8 mouse cellular contexts compared by ENCODE assay signal in genomic region chrX:155216271-155216670, GRCm38 (mm10). TPM values are rescaled to one million over a fixed set of nuclear protein-coding genes. Genes with fewer than 3 reads are reported as not detected.
DNase-seq lines count a peak whose midpoint lies in the region; ATAC-seq and TF ChIP-seq lines count a peak whose summit lies in the region.

Sat1 (minus strand) TSS chrX:155216449.

- peak; percentile 87 for TF ChIP-seq POLR2A in CH12.LX (IDR thresholded peaks at IDR 0.05; ENCODE audit: low read depth, low read length)
- TF ChIP-seq POLR2A in testis, adult 2 months (IDR thresholded peaks at IDR 0.05; ENCODE audit: control insufficient read depth, low read depth, low read length) = no peak

- WGBS in forebrain, embryonic 12.5 days = 28% methylated on average over 24 of the region's 26 CpGs
- 9% methylated on average over 23 of the region's 26 CpGs for WGBS in heart, postnatal 0 days
- WGBS in liver, embryonic 16.5 days (ENCODE audit: insufficient replicate concordance) = 17% methylated on average over 26 of the region's 26 CpGs
- 24% methylated on average over 26 of the region's 26 CpGs for WGBS in neural tube, embryonic 13.5 days

- peaks cover 10% of the 10 kb centered on the region for H3K79me2 ChIP-seq in CH12.LX (replicated peaks; ENCODE audit: control insufficient read depth, extremely low read depth, insufficient read depth, poor library complexity, severe bottlenecking)

- dilution Hi-C loops in CH12.LX (cut with MboI; ENCODE audit: extremely low pct_ligation_motif_present, extremely low pct_unique_long_range_greater_than_20kb, low sequenced_read_pairs) = no loop called here

- DNase-seq in CH12.LX (ENCODE audit: extremely low read depth) = peak; percentile 87
- peak; percentile 74 for DNase-seq in c-Kit-positive CD71-positive TER-119-negative erythroid progenitor cells, embryonic 14.5 days (ENCODE audit: low read depth)
- DNase-seq in heart, postnatal 0 days (ENCODE audit: low spot score) = peak; percentile 88
- peak; percentile 90 to 94 for DNase-seq in kidney, postnatal 4 days

- peak; percentile 64 for TF ChIP-seq RAD21 in CH12.LX (IDR thresholded peaks at IDR 0.05; ENCODE audit: low read depth, low read length)

- in situ Hi-C loops in CH12.LX (cut with MboI; ENCODE audit: low pct_ligation_motif_present, low pct_unique_long_range_greater_than_20kb, low sequenced_read_pairs) = no loop called here

- H3K9me3 ChIP-seq in CH12.LX (replicated peaks; ENCODE audit: low read length) = no peaks in the 10 kb centered on the region
- no peaks in the 10 kb centered on the region for H3K9me3 ChIP-seq in forebrain, embryonic 12.5 days
- no peaks in the 10 kb centered on the region for H3K9me3 ChIP-seq in heart, postnatal 0 days (replicated peaks; ENCODE audit: control insufficient read depth, low read length)
- no peaks in the 10 kb centered on the region for H3K9me3 ChIP-seq in liver, embryonic 16.5 days (replicated peaks; ENCODE audit: control insufficient read depth, low read length)
- no peaks in the 10 kb centered on the region for H3K9me3 ChIP-seq in neural tube, embryonic 13.5 days

- peak within 1 kb of the TSS; percentile 80 for H3K9ac ChIP-seq in CH12.LX (ENCODE audit: insufficient read depth, low read depth)
- peak within 1 kb of the TSS; percentile 47 for H3K9ac ChIP-seq in forebrain, embryonic 12.5 days
- H3K9ac ChIP-seq in heart, postnatal 0 days (replicated peaks; ENCODE audit: low read depth, low read length) = peak within 1 kb of the TSS; percentile 53
- peak within 1 kb of the TSS; percentile 68 for H3K9ac ChIP-seq in liver, embryonic 16.5 days (ENCODE audit: low read depth, low read length)
- H3K9ac ChIP-seq in neural tube, embryonic 13.5 days = peak within 1 kb of the TSS; percentile 74

- peak; percentile 98 for ATAC-seq in forebrain, embryonic 12.5 days (ENCODE audit: low FRiP score)
- peak; percentile 99 for ATAC-seq in heart, postnatal 0 days (ENCODE audit: insufficient read depth, low read depth)
- ATAC-seq in liver, embryonic 16.5 days (ENCODE audit: low read depth) = peak; percentile 99
- ATAC-seq in neural tube, embryonic 13.5 days (ENCODE audit: low read depth) = peak; percentile 100

- H3K4me1 ChIP-seq in CH12.LX (ENCODE audit: control insufficient read depth in 1 of 2, insufficient read depth in 2 of 2) = no peaks in the 10 kb centered on the region; a peak in 1 of 4 replicates
- H3K4me1 ChIP-seq in forebrain, embryonic 12.5 days = no peaks in the 10 kb centered on the region
- no peaks in the 10 kb centered on the region for H3K4me1 ChIP-seq in heart, postnatal 0 days (ENCODE audit: control insufficient read depth, insufficient read depth)
- H3K4me1 ChIP-seq in liver, embryonic 16.5 days (ENCODE audit: control insufficient read depth, low read depth, low read length) = no peaks in the 10 kb centered on the region
- no peaks in the 10 kb centered on the region; the same call in 1 of the 2 replicates for H3K4me1 ChIP-seq in neural tube, embryonic 13.5 days (replicated peaks)
- no peaks in the 10 kb centered on the region for H3K4me1 ChIP-seq in testis, adult 2 months (ENCODE audit: control insufficient read depth, insufficient read depth, low read length)

- H3K27ac ChIP-seq in CH12.LX (ENCODE audit: insufficient read depth, low read depth) = peak within 1 kb of the TSS; percentile 76
- H3K27ac ChIP-seq in forebrain, embryonic 12.5 days = no peak within 1 kb of the TSS
- peak within 1 kb of the TSS; percentile 66 for H3K27ac ChIP-seq in heart, postnatal 0 days (ENCODE audit: low read depth)
- peak within 1 kb of the TSS; percentile 74 for H3K27ac ChIP-seq in liver, embryonic 16.5 days (ENCODE audit: low read length)
- H3K27ac ChIP-seq in neural tube, embryonic 13.5 days (replicated peaks) = 0 out of 2 replicates have a peak within 1 kb of the TSS, but pooled peaks have one; percentile 28
- H3K27ac ChIP-seq in testis, adult 2 months (ENCODE audit: control insufficient read depth, insufficient read depth, low read depth, low read length) = peak within 1 kb of the TSS; percentile 76

- H3K36me3 ChIP-seq in CH12.LX (replicated peaks in 1 of 2; ENCODE audit: control insufficient read depth in 1 of 2, insufficient read depth in 1 of 2, low read length in 1 of 2) = peaks cover 12 to 13% of the 10 kb centered on the region in 2 experiments
- no peaks in the 10 kb centered on the region for H3K36me3 ChIP-seq in forebrain, embryonic 12.5 days (replicated peaks)
- 0 out of 2 replicates have a peak, but pooled peaks cover 3% of the 10 kb centered on the region for H3K36me3 ChIP-seq in heart, postnatal 0 days (replicated peaks; ENCODE audit: control insufficient read depth, insufficient read depth, low read length)
- no peaks in the 10 kb centered on the region for H3K36me3 ChIP-seq in liver, embryonic 16.5 days (ENCODE audit: control insufficient read depth, insufficient read depth)
- H3K36me3 ChIP-seq in neural tube, embryonic 13.5 days = no peaks in the 10 kb centered on the region
- H3K36me3 ChIP-seq in testis, adult 2 months (ENCODE audit: control insufficient read depth, insufficient read depth, low read length) = no peaks in the 10 kb centered on the region

- H3K27me3 ChIP-seq in CH12.LX (replicated peaks) = no peaks in the 10 kb centered on the region
- no peaks in the 10 kb centered on the region for H3K27me3 ChIP-seq in forebrain, embryonic 12.5 days
- no peaks in the 10 kb centered on the region for H3K27me3 ChIP-seq in heart, postnatal 0 days (ENCODE audit: control insufficient read depth, insufficient read depth, low read length)
- no peaks in the 10 kb centered on the region for H3K27me3 ChIP-seq in liver, embryonic 16.5 days (ENCODE audit: control insufficient read depth, insufficient read depth, low read depth, low read length)
- H3K27me3 ChIP-seq in neural tube, embryonic 13.5 days = no peaks in the 10 kb centered on the region
- H3K27me3 ChIP-seq in testis, adult 2 months (ENCODE audit: control insufficient read depth, insufficient read depth, low read length) = no peaks in the 10 kb centered on the region

- TF ChIP-seq EP300 in CH12.LX (IDR thresholded peaks at IDR 0.05; ENCODE audit: low read length) = no peak
- TF ChIP-seq EP300 in heart, postnatal 0 days (IDR thresholded peaks at IDR 0.05; ENCODE audit: low read depth) = 0 out of 2 replicates have a peak, but pooled peaks have one; percentile 41

- peak within 1 kb of the TSS; percentile 65 to 75 (median 72) for H3K4me3 ChIP-seq in CH12.LX (replicated peaks in 1 of 3; ENCODE audit: low read depth in 2 of 3, low read length in 2 of 3, poor library complexity in 1 of 3)
- H3K4me3 ChIP-seq in forebrain, embryonic 12.5 days (replicated peaks) = peak within 1 kb of the TSS; percentile 46
- peak within 1 kb of the TSS; percentile 54 for H3K4me3 ChIP-seq in heart, postnatal 0 days (ENCODE audit: low read depth, low read length)
- peak within 1 kb of the TSS; percentile 70 for H3K4me3 ChIP-seq in liver, embryonic 16.5 days (ENCODE audit: low read depth, low read length)
- peak within 1 kb of the TSS; percentile 50 for H3K4me3 ChIP-seq in neural tube, embryonic 13.5 days
- H3K4me3 ChIP-seq in testis, adult 2 months (ENCODE audit: control insufficient read depth, low read depth, low read length) = peak within 1 kb of the TSS; percentile 89

- peak within 1 kb of the TSS; percentile 95 for H3K4me2 ChIP-seq in CH12.LX (ENCODE audit: insufficient read depth, low read depth, poor library complexity, severe bottlenecking)
- peak within 1 kb of the TSS; percentile 57 for H3K4me2 ChIP-seq in forebrain, embryonic 12.5 days
- peak within 1 kb of the TSS; percentile 60 for H3K4me2 ChIP-seq in heart, postnatal 0 days (ENCODE audit: low read depth, low read length)
- H3K4me2 ChIP-seq in liver, embryonic 16.5 days (ENCODE audit: low read depth, low read length) = peak within 1 kb of the TSS; percentile 67
- peak within 1 kb of the TSS; percentile 59 for H3K4me2 ChIP-seq in neural tube, embryonic 13.5 days

- peak in 1 of 2 experiments; percentile 72; a peak in 2 of 4 replicates for TF ChIP-seq CTCF in CH12.LX (conservative IDR thresholded peaks at IDR 0.05 in 1 of 2, IDR thresholded peaks at IDR 0.05 in 1 of 2; ENCODE audit: low read depth in 2 of 2, low read length in 2 of 2)
- peak; percentile 66 for TF ChIP-seq CTCF in heart, postnatal 0 days (IDR thresholded peaks at IDR 0.05; ENCODE audit: low read depth)
- TF ChIP-seq CTCF in testis, adult 2 months (IDR thresholded peaks at IDR 0.05; ENCODE audit: control insufficient read depth, insufficient read depth, insufficient replicate concordance, low read depth, low read length) = peak; percentile 47; the same call in 1 of the 2 replicates

TF ChIP-seq in CH12.LX, 34 proteins besides CTCF, POLR2A, EP300 and RAD21 (continues in another document):
- peak; percentile 88 for TF ChIP-seq BHLHE40 (IDR thresholded peaks at IDR 0.05; ENCODE audit: low read depth, low read length)
- TF ChIP-seq IRF4 (IDR thresholded peaks at IDR 0.05; ENCODE audit: low read depth, low read length) = no peak; the same call in 1 of the 2 replicates
- 0 out of 2 replicates have a peak, but pooled peaks have one; percentile 20 for TF ChIP-seq MXI1 (IDR thresholded peaks at IDR 0.05; ENCODE audit: low read depth, low read length)
- TF ChIP-seq E2F4 (IDR thresholded peaks at IDR 0.05; ENCODE audit: insufficient replicate concordance, low read depth, low read length) = no peak
- peak; percentile 15 for TF ChIP-seq ZMIZ1 (IDR thresholded peaks at IDR 0.05; ENCODE audit: low read depth, low read length)
- peak; percentile 94 for TF ChIP-seq TBP (conservative IDR thresholded peaks at IDR 0.05; ENCODE audit: low read depth, low read length)
- TF ChIP-seq ZNF384 (IDR thresholded peaks at IDR 0.05; ENCODE audit: low read depth, low read length) = no peak
- TF ChIP-seq RCOR1 (conservative IDR thresholded peaks at IDR 0.05; ENCODE audit: low read depth, low read length) = no peak
- TF ChIP-seq MAZ (IDR thresholded peaks at IDR 0.05; ENCODE audit: low read depth, low read length) = peak; percentile 91; the same call in 1 of the 2 replicates
- peak; percentile 81 for TF ChIP-seq NELFE (IDR thresholded peaks at IDR 0.05; ENCODE audit: low read depth, low read length)
- 0 out of 2 replicates have a peak, but pooled peaks have one; percentile 8 for TF ChIP-seq ETS1 (conservative IDR thresholded peaks at IDR 0.05; ENCODE audit: low read depth, low read length)

RNA-seq across cellular contexts. Expression of gene Sat1, which starts in this region (rescaled TPM):
- total RNA-seq in CH12.LX (2012; rRNA removed) (68.8 and 92.6 TPM in 2 replicates), CH12.LX (2014; rRNA removed) (112 and 114 TPM in 2 replicates)
- polyA plus RNA-seq in CH12.LX (2012; ENCODE audit: insufficient read length, low read depth) = 56.7 and 58.3 TPM in 2 replicates
- 58.9 and 62.1 TPM in 2 replicates for polyA plus RNA-seq in forebrain, embryonic 12.5 days (2016; fragmentation: Nextera tagmentation; extraction: Ambion mirVana)
- 28.4 and 57.5 TPM in 2 replicates for total RNA-seq in heart, postnatal 0 days (2014; rRNA removed; ENCODE audit: low replicate concordance)
- 99.7 and 102 TPM in 2 replicates for polyA plus RNA-seq in heart, postnatal 0 days (2015; fragmentation: Nextera tagmentation; extraction: Ambion mirVana)
- 104 and 110 TPM in 2 replicates for polyA plus RNA-seq in liver, embryonic 16.5 days (2015; fragmentation: Nextera tagmentation; extraction: Ambion mirVana)
- polyA plus RNA-seq in neural tube, embryonic 13.5 days (2015; fragmentation: Nextera tagmentation; extraction: Ambion mirVana) = 79.9 and 92.8 TPM in 2 replicates
- 5.3 and 12.0 TPM in 2 replicates for polyA plus RNA-seq in testis, adult 2 months (2012; rRNA removed)
